Mouse (Mus musculus) cortical plate, adult 2 months (tissue): ENCODE results near the gene Iqcc. TPM values are rescaled to one million over a fixed set of nuclear protein-coding genes. Genes with fewer than 3 reads are reported as not detected.

Experiments
- H3K27ac ChIP-seq: fragments of 200-500 bp; 2 replicates; pipeline ENCODE4 v1.5.1; 2012; ENCODE audit warnings: low read length, control low read depth, inconsistent platforms; ENCODE audit not compliant: insufficient read depth
- H3K4me1 ChIP-seq: fragments of 200-500 bp; 2 replicates; pipeline ENCODE4 v1.6.1; 2011; ENCODE audit warnings: low read length; ENCODE audit not compliant: control insufficient read depth, insufficient read depth
- H3K4me3 ChIP-seq: fragments of 200-500 bp; 2 replicates; pipeline ENCODE4 v1.5.1; 2011; ENCODE audit warnings: mild to moderate bottlenecking, low read length, control low read depth; ENCODE audit not compliant: insufficient read depth
- CTCF ChIP-seq: fragments of 200-500 bp; IDR thresholded peaks from 2 replicates; pipeline ENCODE4 v1.5.1; 2011; ENCODE audit warnings: mild to moderate bottlenecking, control low read depth, low read length; ENCODE audit not compliant: insufficient read depth; ENCODE audit errors: extremely low read depth
- POLR2A ChIP-seq: fragments of 200-500 bp; IDR thresholded peaks from 2 replicates; pipeline ENCODE4 v1.6.1; 2011; ENCODE audit warnings: mild to moderate bottlenecking, low read length, control low read depth; ENCODE audit not compliant: insufficient read depth; ENCODE audit errors: extremely low read depth
- polyA plus RNA-seq: library from polyadenylated mRNA; depleted of rRNA; stranded (reverse); fragments of >200 nt; gene quantifications from 2 replicates; pipeline ENCODE4 v1.2.3, GENCODE M21; 2012; rRNA removed

The Iqcc gene
- polyA plus RNA-seq, 1 experiment = 35.4 TPM

DNA sequence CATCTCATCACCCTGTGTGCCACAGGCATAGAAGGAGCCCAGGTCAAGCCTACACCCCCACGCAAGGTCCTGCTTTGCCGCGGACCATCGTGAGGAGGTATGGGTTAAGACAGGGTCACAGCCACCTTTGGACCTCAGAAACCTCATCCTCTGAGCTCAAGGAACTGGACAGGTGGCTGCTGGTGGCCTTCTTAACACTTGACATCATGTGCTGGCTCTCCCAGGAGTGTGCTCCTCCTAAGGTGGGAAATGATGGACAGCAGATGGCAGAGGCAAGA, 45.9 kb downstream of the Iqcc start:
- TF ChIP-seq POLR2A (no peak), CTCF (no peak)
- Histone ChIP-seq H3K27ac (no peak overlapping the region), H3K4me3 (no peak overlapping the region), H3K4me1 (no peaks in the 10 kb centered on the region)

- no peak overlapping the region for H3K27ac ChIP-seq
- no peaks in the 10 kb centered on the region for H3K4me1 ChIP-seq
- no peak overlapping the region for H3K4me3 ChIP-seq
- no peak for TF ChIP-seq CTCF
- TF ChIP-seq POLR2A = no peak
Measured at GRCm38 (mm10) chr4:129572236-129573092, 46.4 kb downstream of the Iqcc start.

GRCm38 (mm10) chr4:129571551-129572084, 47.3 kb downstream of the Iqcc start:
- TF ChIP-seq POLR2A (no peak), CTCF (no peak)
- H3K4me3 ChIP-seq = no peak overlapping the region
- H3K4me1 ChIP-seq = no peaks in the 10 kb centered on the region
- H3K27ac ChIP-seq = no peak overlapping the region

- no peak overlapping the region for H3K27ac ChIP-seq
- H3K4me1 ChIP-seq = no peaks in the 10 kb centered on the region
- no peak overlapping the region for H3K4me3 ChIP-seq
- TF ChIP-seq POLR2A = no peak
- no peak for TF ChIP-seq CTCF
Measured at GRCm38 (mm10) chr4:129570028-129570427, 48.9 kb downstream of the Iqcc start.

DNA sequence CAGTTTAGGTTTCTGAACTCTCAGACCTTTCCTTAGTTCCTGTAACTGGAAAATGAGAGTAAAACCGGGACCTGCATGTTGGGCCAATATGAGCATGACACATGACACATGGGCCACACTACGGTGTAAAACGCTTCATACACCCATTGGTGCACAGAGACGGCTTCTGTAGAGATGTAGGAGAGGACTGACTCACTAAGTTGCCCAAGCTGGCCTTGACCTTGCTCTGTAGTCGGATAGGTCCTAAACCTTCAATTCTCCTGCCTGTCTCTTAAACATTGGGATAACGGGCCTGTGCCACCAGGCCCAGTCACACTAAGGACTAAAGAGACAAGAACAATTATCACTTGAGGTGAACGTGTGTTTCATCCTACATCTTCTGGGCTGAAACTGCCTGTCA, 50.5 kb downstream of the Iqcc start:
- Histone ChIP-seq H3K4me1 (no peaks in the 10 kb centered on the region), H3K4me3 (no peak overlapping the region), H3K27ac (no peak overlapping the region)
- no peak for TF ChIP-seq CTCF

- H3K4me3 ChIP-seq = no peak overlapping the region
- TF ChIP-seq POLR2A (no peak), CTCF (no peak)
- no peak overlapping the region for H3K27ac ChIP-seq
- no peaks in the 10 kb centered on the region for H3K4me1 ChIP-seq
Measured at GRCm38 (mm10) chr4:129565139-129565538, 53.8 kb downstream of the Iqcc start.

Other genes starting within 250 kb of the Iqcc start
- gene Zbtb8a, start 241.0 kb downstream of the Iqcc start, polyA plus RNA-seq = 8.8 and 8.9 TPM in 2 replicates
- gene Zbtb8b, start 178.2 kb downstream of the Iqcc start, polyA plus RNA-seq = 2.5 and 3.0 TPM in 2 replicates
- 27.9 and 28.3 TPM in 2 replicates for gene Bsdc1, start 157.5 kb downstream of the Iqcc start, polyA plus RNA-seq
- gene Tssk3, start 128.1 kb downstream of the Iqcc start, polyA plus RNA-seq = 0.19 and 0.36 TPM in 2 replicates
- gene Fam229a, start 127.9 kb downstream of the Iqcc start, polyA plus RNA-seq = 0.79 and 0.88 TPM in 2 replicates
- 129 and 134 TPM in 2 replicates for gene Marcksl1, start 105.5 kb downstream of the Iqcc start, polyA plus RNA-seq
- 55.4 and 61.7 TPM in 2 replicates for gene Hdac1, start 76.4 kb downstream of the Iqcc start, polyA plus RNA-seq
- gene Lck, start 45.5 kb downstream of the Iqcc start, polyA plus RNA-seq = 2.3 and 3.3 TPM in 2 replicates
- 0.98 and 1.2 TPM in 2 replicates for gene Fam167b, start 40.5 kb downstream of the Iqcc start, polyA plus RNA-seq
- gene Eif3i, start 18.5 kb downstream of the Iqcc start, polyA plus RNA-seq = 228 and 229 TPM in 2 replicates
- gene Tmem234, start 18.4 kb downstream of the Iqcc start, polyA plus RNA-seq = 143 and 148 TPM in 2 replicates
- 11.1 and 11.3 TPM in 2 replicates for gene Dcdc2b, start 4.8 kb downstream of the Iqcc start, polyA plus RNA-seq
- gene Ccdc28b, start 4.8 kb upstream of the Iqcc start, polyA plus RNA-seq = 89.1 and 99.2 TPM in 2 replicates
- gene Txlna, start 22.0 kb upstream of the Iqcc start, polyA plus RNA-seq = 32.2 and 33.4 TPM in 2 replicates
- gene Kpna6, start 53.7 kb upstream of the Iqcc start, polyA plus RNA-seq = 50.6 and 52.9 TPM in 2 replicates
- 20.2 and 21.1 TPM in 2 replicates for gene Tmem39b, start 77.7 kb upstream of the Iqcc start, polyA plus RNA-seq
- gene Khdrbs1, start 123.2 kb upstream of the Iqcc start, polyA plus RNA-seq = 33.4 and 34.2 TPM in 2 replicates
- 83.2 and 87.8 TPM in 2 replicates for gene Ptp4a2, start 192.1 kb upstream of the Iqcc start, polyA plus RNA-seq